Mouse (Mus musculus): ENCODE measurements around the gene Slco3a1.
"Not testable (repeated sequence)": the region's sequence is repeated elsewhere in the genome, so short reads cannot be mapped to it uniquely, and the experiment has no call there.

Slco3a1 gene

GRCm38 (mm10) chr7:74432950-74433349 lies 121.6 kb downstream of the Slco3a1 start:
- no peak for ATAC-seq (ENCODE audit: low TSS enrichment)

- ATAC-seq (ENCODE audit: low TSS enrichment): no peak
These were observed 125.3 kb downstream of the Slco3a1 start for GRCm38 (mm10) chr7:74429252-74429651.

GRCm38 (mm10) chr7:74427135-74427534 lies 127.4 kb downstream of the Slco3a1 start:
- ATAC-seq (ENCODE audit: low TSS enrichment): no peak

- no peak for ATAC-seq (ENCODE audit: low TSS enrichment)
These were observed 128.6 kb downstream of the Slco3a1 start for GRCm38 (mm10) chr7:74425941-74426340.

- ATAC-seq (ENCODE audit: low TSS enrichment): peak; percentile 65
These were observed 130.4 kb downstream of the Slco3a1 start for GRCm38 (mm10) chr7:74423928-74424850.

GRCm38 (mm10) chr7:74423316-74423715 lies 131.3 kb downstream of the Slco3a1 start:
- ATAC-seq (ENCODE audit: low TSS enrichment): no peak

- ATAC-seq (ENCODE audit: low TSS enrichment): no peak
These were observed 131.8 kb downstream of the Slco3a1 start for GRCm38 (mm10) chr7:74422731-74423130.

- ATAC-seq (ENCODE audit: low TSS enrichment): peak; percentile 73
These were observed 132.6 kb downstream of the Slco3a1 start for GRCm38 (mm10) chr7:74422002-74422401.

GRCm38 (mm10) chr7:74421591-74421990 lies 133.0 kb downstream of the Slco3a1 start:
- peak; percentile 20 for ATAC-seq (ENCODE audit: low TSS enrichment)

GRCm38 (mm10) chr7:74419706-74420105 lies 134.9 kb downstream of the Slco3a1 start:
- ATAC-seq (ENCODE audit: low TSS enrichment): no peak

GRCm38 (mm10) chr7:74417009-74417408 lies 137.6 kb downstream of the Slco3a1 start:
- no peak for ATAC-seq (ENCODE audit: low TSS enrichment)

GRCm38 (mm10) chr7:74415241-74415640 lies 139.3 kb downstream of the Slco3a1 start:
- no peak for ATAC-seq (ENCODE audit: low TSS enrichment)

GRCm38 (mm10) chr7:74413738-74414716 lies 140.6 kb downstream of the Slco3a1 start:
- ATAC-seq (ENCODE audit: low TSS enrichment): peak; percentile 41; the same call in 1 of the 2 replicates

- peak; percentile 27; the same call in 1 of the 2 replicates for ATAC-seq (ENCODE audit: low TSS enrichment)
These were observed 145.8 kb downstream of the Slco3a1 start for GRCm38 (mm10) chr7:74408601-74409323.

GRCm38 (mm10) chr7:74407851-74408250 lies 146.7 kb downstream of the Slco3a1 start:
- not testable (repeated sequence) for ATAC-seq (ENCODE audit: low TSS enrichment)

- ATAC-seq (ENCODE audit: low TSS enrichment): no peak
These were observed 154.9 kb downstream of the Slco3a1 start for GRCm38 (mm10) chr7:74399729-74400128.

- ATAC-seq (ENCODE audit: low TSS enrichment): no peak
These were observed 155.4 kb downstream of the Slco3a1 start for GRCm38 (mm10) chr7:74399154-74399553.

- ATAC-seq (ENCODE audit: low TSS enrichment): no peak
These were observed 156.3 kb downstream of the Slco3a1 start for GRCm38 (mm10) chr7:74398326-74398725.

- no peak for ATAC-seq (ENCODE audit: low TSS enrichment)
These were observed 163.1 kb downstream of the Slco3a1 start for GRCm38 (mm10) chr7:74391451-74391873.

- no peak for ATAC-seq (ENCODE audit: low TSS enrichment)
These were observed 165.0 kb downstream of the Slco3a1 start for GRCm38 (mm10) chr7:74389570-74389969.

GRCm38 (mm10) chr7:74386257-74386656 lies 168.3 kb downstream of the Slco3a1 start:
- peak; percentile 39; the same call in 1 of the 2 replicates for ATAC-seq (ENCODE audit: low TSS enrichment)
